Mouse (Mus musculus): ENCODE measurements at regions not wholly inside any gene's neighbourhood (a gene's known extent, or its start where the extent isn't known, plus 50 kb on each side); places are given as distances from the start of the nearest gene placed in this dataset.

DNA sequence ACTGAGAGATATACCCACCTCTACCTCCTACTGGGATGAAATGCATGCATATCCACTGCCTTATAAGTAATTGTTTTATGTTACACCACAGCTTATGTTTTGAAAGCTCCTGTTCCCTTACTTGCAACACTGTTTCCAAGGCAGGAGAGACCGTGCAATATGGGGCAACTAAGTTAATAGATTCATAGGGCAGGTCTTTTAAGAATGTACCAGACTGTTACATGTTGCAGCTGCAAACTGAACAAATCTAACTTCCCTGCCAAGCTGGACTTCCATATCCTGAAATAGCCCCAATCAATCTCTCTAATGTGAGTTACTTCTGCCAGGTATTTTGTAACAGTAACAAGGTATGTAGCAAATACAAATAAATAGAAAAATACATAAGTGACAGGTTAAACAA, 1478.0 kb upstream of the 1700008P02Rik start:
- Histone ChIP-seq H3K36me3 (ENCODE audit: control insufficient read depth, insufficient read depth, low read length) (no peaks in the 10 kb centered on the region), H3K9ac (ENCODE audit: low read depth, low read length) (no peak overlapping the region), H3K9me3 (ENCODE audit: control insufficient read depth, low read length) (no peaks in the 10 kb centered on the region), H3K27ac (ENCODE audit: low read depth, low read length) (no peak overlapping the region), H3K4me2 (ENCODE audit: low read length) (no peak overlapping the region), H3K4me1 (ENCODE audit: control insufficient read depth, insufficient read depth, low read depth, low read length) (no peaks in the 10 kb centered on the region), H3K27me3 (replicated peaks; ENCODE audit: control insufficient read depth, insufficient read depth, low read length) (no peaks in the 10 kb centered on the region), H3K4me3 (ENCODE audit: low read length) (no peak overlapping the region)
- ATAC-seq = no peak
- WGBS = 88% methylated on average over 1 of the region's 1 CpGs

DNA sequence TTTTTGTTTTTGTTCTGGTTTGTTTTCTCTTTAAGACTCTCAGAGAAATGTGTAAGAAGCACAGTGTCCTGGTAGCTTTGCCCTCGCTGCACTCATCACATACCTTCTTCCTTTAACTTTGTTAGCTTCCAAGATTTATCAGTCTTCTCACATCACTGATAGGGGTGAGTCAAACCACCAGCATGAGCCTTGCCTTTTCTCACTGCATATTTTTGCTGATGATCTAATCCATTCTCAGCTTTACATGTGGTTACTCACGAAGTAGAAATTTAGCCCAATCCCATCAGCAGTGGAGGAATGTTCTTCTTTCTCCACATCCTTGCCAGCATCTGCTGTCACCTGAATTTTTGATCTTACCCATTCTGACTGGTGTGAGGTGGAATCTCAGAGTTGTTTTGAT, 1464.5 kb upstream of the 1700008P02Rik start:
- no peaks in the 10 kb centered on the region for H3K9me3 ChIP-seq (ENCODE audit: control insufficient read depth, low read length)
- no peak for ATAC-seq
- no peak overlapping the region for H3K4me3 ChIP-seq (ENCODE audit: low read length)
- no peak overlapping the region for H3K4me2 ChIP-seq (ENCODE audit: low read length)
- H3K9ac ChIP-seq (ENCODE audit: low read depth, low read length) = no peak overlapping the region
- no peak overlapping the region for H3K27ac ChIP-seq (ENCODE audit: low read depth, low read length)
- no peaks in the 10 kb centered on the region for H3K4me1 ChIP-seq (ENCODE audit: control insufficient read depth, insufficient read depth, low read depth, low read length)
- H3K36me3 ChIP-seq (ENCODE audit: control insufficient read depth, insufficient read depth, low read length) = no peaks in the 10 kb centered on the region
- no peaks in the 10 kb centered on the region for H3K27me3 ChIP-seq (replicated peaks; ENCODE audit: control insufficient read depth, insufficient read depth, low read length)
- 74% methylated on average over 2 of the region's 2 CpGs for WGBS

DNA sequence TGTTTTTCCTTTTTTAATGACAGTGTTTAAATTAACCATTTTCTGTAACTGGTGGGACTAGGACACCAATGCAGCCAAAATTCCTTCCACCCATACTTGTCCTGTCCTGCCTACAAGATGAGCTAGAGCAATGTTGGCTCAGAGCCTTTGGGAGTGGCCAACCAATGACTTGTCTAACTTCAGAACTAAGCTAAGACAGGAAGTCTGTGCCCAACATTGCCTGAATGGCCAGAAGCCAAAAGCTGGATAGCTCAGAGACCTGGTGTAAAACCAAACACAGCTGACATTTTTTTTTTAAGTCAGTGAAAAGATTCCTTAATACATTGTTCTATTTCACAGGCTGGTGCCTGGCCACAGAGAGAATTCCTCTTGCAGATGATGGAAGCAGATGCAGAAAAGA, 1433.5 kb upstream of the 1700008P02Rik start:
- Histone ChIP-seq H3K36me3 (ENCODE audit: control insufficient read depth, insufficient read depth, low read length) (no peaks in the 10 kb centered on the region), H3K27ac (ENCODE audit: low read depth, low read length) (no peak overlapping the region), H3K4me1 (ENCODE audit: control insufficient read depth, insufficient read depth, low read depth, low read length) (no peaks in the 10 kb centered on the region), H3K4me2 (ENCODE audit: low read length) (no peak overlapping the region), H3K9ac (ENCODE audit: low read depth, low read length) (no peak overlapping the region), H3K4me3 (ENCODE audit: low read length) (no peak overlapping the region), H3K27me3 (replicated peaks; ENCODE audit: control insufficient read depth, insufficient read depth, low read length) (no peaks in the 10 kb centered on the region), H3K9me3 (ENCODE audit: control insufficient read depth, low read length) (no peaks in the 10 kb centered on the region)
- ATAC-seq = no peak

DNA sequence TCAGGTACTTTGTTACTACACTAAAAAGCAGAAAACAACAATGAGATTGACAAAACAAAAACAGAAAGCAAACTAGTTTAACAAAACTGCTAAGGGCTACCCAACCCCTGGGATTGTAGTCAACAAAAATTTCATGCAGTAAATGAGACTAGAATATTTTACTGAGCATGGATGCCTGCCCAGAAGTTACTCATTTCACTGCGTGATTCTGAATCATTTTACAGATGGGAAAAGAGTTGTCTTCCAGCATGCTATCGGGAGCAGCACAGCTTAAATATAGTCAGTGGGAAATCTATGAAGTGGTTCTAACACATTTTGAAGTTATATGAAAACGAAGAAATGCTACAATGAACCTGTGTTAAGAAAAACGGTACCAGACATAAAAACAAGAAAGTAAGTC, 1430.9 kb upstream of the 1700008P02Rik start:
- Histone ChIP-seq H3K27ac (ENCODE audit: low read depth, low read length) (no peak overlapping the region), H3K9ac (ENCODE audit: low read depth, low read length) (no peak overlapping the region), H3K36me3 (ENCODE audit: control insufficient read depth, insufficient read depth, low read length) (no peaks in the 10 kb centered on the region), H3K4me3 (ENCODE audit: low read length) (no peak overlapping the region), H3K9me3 (ENCODE audit: control insufficient read depth, low read length) (no peaks in the 10 kb centered on the region), H3K27me3 (replicated peaks; ENCODE audit: control insufficient read depth, insufficient read depth, low read length) (no peaks in the 10 kb centered on the region), H3K4me1 (ENCODE audit: control insufficient read depth, insufficient read depth, low read depth, low read length) (no peaks in the 10 kb centered on the region), H3K4me2 (ENCODE audit: low read length) (no peak overlapping the region)
- 83% methylated on average over 4 of the region's 4 CpGs for WGBS
- ATAC-seq = no peak

DNA sequence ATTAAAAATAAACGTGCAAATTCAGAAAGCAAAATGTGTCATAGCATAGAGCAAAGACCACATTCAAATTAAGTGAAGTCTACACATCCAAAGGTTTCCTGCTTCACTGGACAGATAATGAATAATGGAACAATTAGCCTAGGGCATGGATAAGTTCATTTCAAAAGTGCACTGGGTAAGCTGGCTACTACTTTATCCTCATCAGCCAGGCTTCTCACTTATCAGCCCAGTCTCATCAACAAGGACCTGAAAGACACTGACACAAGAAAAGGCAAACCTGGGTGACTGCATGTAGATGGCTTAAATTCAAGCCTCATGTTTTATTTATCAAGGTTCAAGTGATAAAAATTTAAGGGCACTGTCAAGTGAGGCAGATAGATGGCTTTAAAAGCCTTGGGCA, 1429.5 kb upstream of the 1700008P02Rik start:
- Histone ChIP-seq H3K4me2 (ENCODE audit: low read length) (no peak overlapping the region), H3K27ac (ENCODE audit: low read depth, low read length) (no peak overlapping the region), H3K9me3 (ENCODE audit: control insufficient read depth, low read length) (no peaks in the 10 kb centered on the region), H3K4me3 (ENCODE audit: low read length) (no peak overlapping the region), H3K9ac (ENCODE audit: low read depth, low read length) (no peak overlapping the region), H3K27me3 (replicated peaks; ENCODE audit: control insufficient read depth, insufficient read depth, low read length) (no peaks in the 10 kb centered on the region), H3K4me1 (ENCODE audit: control insufficient read depth, insufficient read depth, low read depth, low read length) (no peaks in the 10 kb centered on the region), H3K36me3 (ENCODE audit: control insufficient read depth, insufficient read depth, low read length) (no peaks in the 10 kb centered on the region)
- no peak for ATAC-seq
- WGBS = 75% methylated on average over 1 of the region's 1 CpGs

DNA sequence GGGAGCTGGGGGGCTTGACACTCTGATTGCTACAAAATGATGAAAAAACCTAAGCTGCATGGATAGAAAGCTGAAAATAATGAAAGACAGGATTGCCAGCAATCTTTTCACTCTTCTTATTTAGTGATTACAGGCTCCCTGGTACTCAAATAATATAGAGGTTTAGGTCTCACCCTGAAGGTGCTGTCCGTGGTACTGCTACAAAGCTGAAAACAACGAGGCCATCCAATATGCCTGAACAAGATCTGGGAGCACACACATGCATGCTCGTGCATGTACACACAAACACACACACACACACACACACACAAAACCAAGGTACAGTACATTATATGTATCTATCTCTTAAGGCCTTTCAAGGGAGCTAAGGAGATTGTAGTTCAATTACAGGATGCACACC, 1426.1 kb upstream of the 1700008P02Rik start:
- Histone ChIP-seq H3K4me1 (ENCODE audit: control insufficient read depth, insufficient read depth, low read depth, low read length) (no peaks in the 10 kb centered on the region), H3K27ac (ENCODE audit: low read depth, low read length) (no peak overlapping the region), H3K4me3 (ENCODE audit: low read length) (no peak overlapping the region), H3K27me3 (replicated peaks; ENCODE audit: control insufficient read depth, insufficient read depth, low read length) (no peaks in the 10 kb centered on the region), H3K36me3 (ENCODE audit: control insufficient read depth, insufficient read depth, low read length) (no peaks in the 10 kb centered on the region), H3K9me3 (ENCODE audit: control insufficient read depth, low read length) (no peaks in the 10 kb centered on the region), H3K9ac (ENCODE audit: low read depth, low read length) (no peak overlapping the region), H3K4me2 (ENCODE audit: low read length) (no peak overlapping the region)
- no peak for ATAC-seq
- WGBS = 65% methylated on average over 3 of the region's 3 CpGs

DNA sequence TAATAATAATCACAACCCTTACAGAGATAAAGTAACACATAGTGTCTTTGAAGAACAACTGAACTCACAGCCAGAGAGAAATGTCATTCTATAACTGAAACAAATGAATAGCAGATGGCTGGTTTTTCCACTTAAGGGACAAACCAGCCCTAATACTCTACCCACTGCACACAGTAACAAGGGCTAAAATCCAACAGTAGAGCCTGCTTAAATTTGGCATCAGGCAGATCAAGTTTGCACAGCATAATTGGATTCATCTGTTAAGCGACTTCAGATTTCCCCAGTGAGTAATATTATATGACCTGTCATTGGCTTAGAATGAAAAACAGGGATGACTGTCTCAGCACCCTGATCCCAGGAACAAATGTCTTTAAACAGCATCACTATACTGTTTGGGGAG, 1416.5 kb upstream of the 1700008P02Rik start:
- ATAC-seq = peak; percentile 48; the same call in 1 of the 2 replicates
- no peaks in the 10 kb centered on the region for H3K4me1 ChIP-seq (ENCODE audit: control insufficient read depth, insufficient read depth, low read depth, low read length)

DNA sequence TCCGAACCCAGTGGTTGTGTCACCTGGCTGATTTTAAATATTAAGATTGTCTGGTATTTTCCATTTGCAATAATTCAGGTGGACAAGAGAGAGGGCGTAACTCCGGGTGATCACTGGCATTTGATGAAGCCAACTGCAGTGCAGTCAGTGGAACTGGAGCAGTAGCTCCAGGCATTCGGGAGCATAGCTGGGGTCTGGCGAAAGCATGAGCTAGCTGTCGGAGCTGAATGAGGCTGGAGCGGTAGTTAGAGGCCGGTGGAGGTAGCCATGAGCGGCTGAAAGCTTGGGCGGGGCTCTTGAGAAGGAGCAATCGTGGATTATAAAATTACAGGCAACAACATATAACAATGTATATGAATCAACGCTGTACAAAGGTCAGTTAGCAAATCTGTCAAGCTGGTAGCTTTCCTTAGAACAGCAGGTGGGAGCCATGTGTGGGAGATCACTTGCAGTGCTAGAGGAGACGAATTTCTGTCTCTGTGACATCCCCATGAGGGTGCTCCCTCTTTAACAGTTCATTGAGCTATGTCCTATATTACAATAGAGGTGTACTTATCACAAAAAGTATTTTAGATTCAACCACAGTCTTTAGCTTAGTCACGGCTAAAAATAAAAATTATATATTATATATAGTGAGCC, 1415.0 kb upstream of the 1700008P02Rik start:
- WGBS = 69% methylated on average over 14 of the region's 14 CpGs
- H3K27me3 ChIP-seq (replicated peaks; ENCODE audit: control insufficient read depth, insufficient read depth, low read length) = no peaks in the 10 kb centered on the region
- no peaks in the 10 kb centered on the region for H3K36me3 ChIP-seq (ENCODE audit: control insufficient read depth, insufficient read depth, low read length)
- ATAC-seq = no peak
- no peak overlapping the region for H3K4me2 ChIP-seq (ENCODE audit: low read length)
- no peaks in the 10 kb centered on the region for H3K9me3 ChIP-seq (ENCODE audit: control insufficient read depth, low read length)
- H3K4me3 ChIP-seq (ENCODE audit: low read length) = no peak overlapping the region
- no peak overlapping the region for H3K27ac ChIP-seq (ENCODE audit: low read depth, low read length)
- no peaks in the 10 kb centered on the region for H3K4me1 ChIP-seq (ENCODE audit: control insufficient read depth, insufficient read depth, low read depth, low read length)
- no peak overlapping the region for H3K9ac ChIP-seq (ENCODE audit: low read depth, low read length)

More for the DNA sequence above, 1416.5 kb upstream of the 1700008P02Rik start:
- Histone ChIP-seq H3K27ac (ENCODE audit: low read depth, low read length) (no peak overlapping the region), H3K9me3 (ENCODE audit: control insufficient read depth, low read length) (no peaks in the 10 kb centered on the region), H3K4me3 (ENCODE audit: low read length) (no peak overlapping the region), H3K27me3 (replicated peaks; ENCODE audit: control insufficient read depth, insufficient read depth, low read length) (no peaks in the 10 kb centered on the region), H3K36me3 (ENCODE audit: control insufficient read depth, insufficient read depth, low read length) (no peaks in the 10 kb centered on the region), H3K9ac (ENCODE audit: low read depth, low read length) (no peak overlapping the region), H3K4me2 (ENCODE audit: low read length) (no peak overlapping the region)
- WGBS = 23% methylated on average over 1 of the region's 1 CpGs

DNA sequence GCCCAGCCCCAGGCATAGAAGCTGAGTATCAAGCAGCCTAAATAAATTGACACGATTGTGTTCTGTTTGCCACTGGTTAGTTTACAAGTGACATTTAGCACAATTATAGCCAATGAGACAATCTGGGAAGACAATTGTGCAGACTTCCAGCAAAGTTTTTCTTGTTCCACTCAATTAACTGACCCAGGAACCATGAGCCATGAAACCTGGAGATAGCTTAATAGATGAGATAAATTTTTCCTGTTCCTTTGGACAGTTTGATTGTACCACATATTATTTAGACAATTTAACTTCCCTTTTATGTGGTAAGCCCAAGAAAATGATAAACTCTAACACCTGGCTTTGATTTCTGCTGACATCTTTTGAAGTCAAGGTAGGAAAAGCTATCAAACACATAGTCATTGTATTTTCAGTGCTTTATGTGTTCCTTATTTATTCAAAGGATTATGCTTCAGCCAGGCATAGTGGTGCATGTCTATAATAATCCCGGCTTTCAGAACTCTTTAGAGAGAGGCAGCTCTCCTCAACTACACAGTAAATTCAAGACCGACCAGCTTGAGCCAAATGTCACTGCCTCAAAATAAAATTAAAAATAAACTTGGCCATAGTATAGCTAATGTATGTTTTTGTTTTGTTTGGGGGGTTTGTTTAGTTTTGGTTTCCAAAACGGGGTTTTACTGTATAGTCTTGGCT, 1406.2 kb upstream of the 1700008P02Rik start:
- no peak for ATAC-seq
- no peaks in the 10 kb centered on the region for H3K36me3 ChIP-seq (ENCODE audit: control insufficient read depth, insufficient read depth, low read length)
- no peak overlapping the region for H3K27ac ChIP-seq (ENCODE audit: low read depth, low read length)
- H3K27me3 ChIP-seq (replicated peaks; ENCODE audit: control insufficient read depth, insufficient read depth, low read length) = no peaks in the 10 kb centered on the region
- no peaks in the 10 kb centered on the region for H3K9me3 ChIP-seq (ENCODE audit: control insufficient read depth, low read length)
- no peak overlapping the region for H3K4me3 ChIP-seq (ENCODE audit: low read length)
- WGBS = 83% methylated on average over 4 of the region's 4 CpGs
- H3K4me2 ChIP-seq (ENCODE audit: low read length) = no peak overlapping the region
- H3K4me1 ChIP-seq (ENCODE audit: control insufficient read depth, insufficient read depth, low read depth, low read length) = no peaks in the 10 kb centered on the region
- H3K9ac ChIP-seq (ENCODE audit: low read depth, low read length) = no peak overlapping the region
